Mouse (Mus musculus): ENCODE measurements around the gene Ppp1r15a. TPM values are rescaled to one million over a fixed set of nuclear protein-coding genes. Genes with fewer than 3 reads are reported as not detected.

Gene Ppp1r15a
- polyA plus RNA-seq, 1 experiment from 2014 or later = 12.7 TPM

DNA sequence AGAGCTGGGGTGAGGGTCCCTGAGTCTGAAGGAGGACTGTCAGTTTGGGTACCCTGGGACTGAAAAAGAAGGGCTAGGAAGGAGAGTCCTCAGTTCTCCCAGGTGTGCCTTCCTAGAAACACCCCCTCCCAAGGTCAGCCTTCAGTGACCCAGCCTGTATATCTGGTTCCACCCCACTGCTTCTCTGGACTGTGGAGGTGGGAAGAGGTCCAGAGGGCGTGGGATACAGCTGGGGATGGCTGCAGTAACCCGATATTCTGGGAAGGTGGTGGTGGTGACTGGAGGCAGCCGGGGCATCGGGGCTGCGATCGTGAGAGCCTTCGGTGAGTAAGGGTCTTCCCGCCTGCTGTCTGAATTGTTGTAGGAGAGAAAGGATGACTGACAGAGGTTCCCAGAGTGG, 28.7 kb upstream of the Ppp1r15a start, which contains the start of gene Hsd17b14:
TSS of gene Hsd17b14 (plus strand) at position 150 of the 400 bp plus-strand sequence.
- Histone ChIP-seq H3K9me3 (ENCODE audit: control insufficient read depth, low read depth, low read length) (no peaks in the 10 kb centered on the region), H3K36me3 (ENCODE audit: control insufficient read depth, insufficient read depth, low read length) (no peaks in the 10 kb centered on the region), H3K4me1 (ENCODE audit: control insufficient read depth, insufficient read depth, low read length) (no peaks in the 10 kb centered on the region), H3K4me2 (replicated peaks; ENCODE audit: low read depth, low read length) (no peak within 1 kb of the TSS), H3K9ac (replicated peaks; ENCODE audit: low read depth, low read length) (no peak within 1 kb of the TSS), H3K27ac (ENCODE audit: low read length) (no peak within 1 kb of the TSS), H3K4me3 (ENCODE audit: low read depth, low read length) (no peak within 1 kb of the TSS), H3K27me3 (ENCODE audit: control insufficient read depth, insufficient read depth, low read length) (no peaks in the 10 kb centered on the region)
- ATAC-seq (ENCODE audit: insufficient number of reproducible peaks, insufficient read depth, low FRiP score, low read depth) = no peak
- 33% methylated on average over 8 of the region's 8 CpGs for WGBS

DNA sequence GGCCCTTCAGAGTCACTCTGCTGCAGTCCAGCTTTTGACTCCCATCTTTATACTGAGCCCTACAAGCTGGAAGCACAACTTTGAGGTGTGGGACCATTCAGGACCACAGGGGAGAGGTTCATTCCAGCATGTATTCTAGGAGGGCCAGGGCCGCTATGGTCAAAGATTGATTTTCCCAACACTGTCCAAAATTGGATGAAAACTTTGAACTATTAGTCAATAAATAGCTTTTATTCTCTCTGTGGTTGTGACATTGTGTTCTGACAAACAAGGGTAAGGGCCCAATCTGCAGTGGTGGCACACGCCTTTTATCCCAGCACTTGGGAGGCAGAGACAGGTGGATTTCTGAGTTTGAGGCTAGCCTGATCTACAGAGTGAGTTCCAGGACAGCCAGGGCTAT, 27.9 kb upstream of the Ppp1r15a start:
- WGBS = 91% methylated on average over 2 of the region's 2 CpGs
- H3K36me3 ChIP-seq (ENCODE audit: control insufficient read depth, insufficient read depth, low read length) = no peaks in the 10 kb centered on the region
- H3K27me3 ChIP-seq (ENCODE audit: control insufficient read depth, insufficient read depth, low read length) = no peaks in the 10 kb centered on the region
- H3K4me1 ChIP-seq (ENCODE audit: control insufficient read depth, insufficient read depth, low read length) = no peaks in the 10 kb centered on the region
- H3K9ac ChIP-seq (replicated peaks; ENCODE audit: low read depth, low read length) = no peak overlapping the region
- ATAC-seq (ENCODE audit: insufficient number of reproducible peaks, insufficient read depth, low FRiP score, low read depth) = no peak
- H3K4me2 ChIP-seq (replicated peaks; ENCODE audit: low read depth, low read length) = no peak overlapping the region
- no peak overlapping the region for H3K27ac ChIP-seq (ENCODE audit: low read length)
- H3K4me3 ChIP-seq (ENCODE audit: low read depth, low read length) = no peak overlapping the region
- no peaks in the 10 kb centered on the region for H3K9me3 ChIP-seq (ENCODE audit: control insufficient read depth, low read depth, low read length)

DNA sequence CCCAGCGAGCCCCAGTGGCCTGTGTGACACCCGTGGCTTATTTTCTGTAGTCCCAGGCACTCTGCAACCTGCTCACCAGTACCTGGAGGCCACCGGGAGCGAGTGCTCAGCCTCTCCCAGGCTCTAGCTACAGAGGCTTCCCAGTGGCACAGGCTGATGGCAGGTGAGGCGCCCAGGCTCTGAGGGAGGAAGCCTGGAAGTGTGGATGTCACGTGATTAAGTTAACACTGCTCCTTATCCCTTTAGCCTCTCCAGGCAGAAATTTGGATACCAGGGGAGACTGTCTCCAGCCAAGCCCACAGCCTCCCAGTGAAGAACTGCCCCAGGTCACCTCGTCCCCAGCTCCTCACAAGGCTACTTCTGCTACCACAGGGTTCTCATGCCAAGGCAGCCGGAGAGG, 27.5 kb upstream of the Ppp1r15a start:
- H3K27me3 ChIP-seq (ENCODE audit: control insufficient read depth, insufficient read depth, low read length) = no peaks in the 10 kb centered on the region
- H3K36me3 ChIP-seq (ENCODE audit: control insufficient read depth, insufficient read depth, low read length) = no peaks in the 10 kb centered on the region
- no peaks in the 10 kb centered on the region for H3K9me3 ChIP-seq (ENCODE audit: control insufficient read depth, low read depth, low read length)
- no peak for ATAC-seq (ENCODE audit: insufficient number of reproducible peaks, insufficient read depth, low FRiP score, low read depth)
- H3K27ac ChIP-seq (ENCODE audit: low read length) = no peak overlapping the region
- 55% methylated on average over 8 of the region's 8 CpGs for WGBS
- no peak overlapping the region for H3K9ac ChIP-seq (replicated peaks; ENCODE audit: low read depth, low read length)
- no peaks in the 10 kb centered on the region for H3K4me1 ChIP-seq (ENCODE audit: control insufficient read depth, insufficient read depth, low read length)
- no peak overlapping the region for H3K4me3 ChIP-seq (ENCODE audit: low read depth, low read length)
- H3K4me2 ChIP-seq (replicated peaks; ENCODE audit: low read depth, low read length) = no peak overlapping the region

DNA sequence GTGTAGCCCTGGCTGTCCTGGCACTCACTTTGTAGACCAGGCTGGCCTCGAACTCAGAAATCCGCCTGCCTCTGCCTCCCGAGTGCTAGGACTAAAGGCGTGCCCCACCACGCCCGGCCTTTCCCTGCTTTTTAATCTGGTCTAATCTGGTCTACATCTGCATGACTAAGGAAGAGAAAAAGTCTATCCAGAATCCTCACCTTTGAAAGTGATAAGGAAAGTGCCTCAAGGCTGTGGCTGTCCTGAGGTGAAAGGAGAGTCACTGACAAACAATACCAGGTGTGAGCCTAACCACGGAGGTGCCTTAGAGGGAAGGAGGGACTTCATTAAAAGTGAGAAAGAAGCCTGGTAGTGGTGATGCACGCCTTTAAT, 25.4 kb upstream of the Ppp1r15a start:
- Histone ChIP-seq H3K36me3 (ENCODE audit: control insufficient read depth, insufficient read depth, low read length) (no peaks in the 10 kb centered on the region), H3K4me1 (ENCODE audit: control insufficient read depth, insufficient read depth, low read length) (no peaks in the 10 kb centered on the region), H3K27me3 (ENCODE audit: control insufficient read depth, insufficient read depth, low read length) (no peaks in the 10 kb centered on the region), H3K9ac (replicated peaks; ENCODE audit: low read depth, low read length) (no peak overlapping the region), H3K27ac (ENCODE audit: low read length) (no peak overlapping the region), H3K4me2 (replicated peaks; ENCODE audit: low read depth, low read length) (no peak overlapping the region), H3K4me3 (ENCODE audit: low read depth, low read length) (no peak overlapping the region), H3K9me3 (ENCODE audit: control insufficient read depth, low read depth, low read length) (no peaks in the 10 kb centered on the region)
- 80% methylated on average over 8 of the region's 8 CpGs for WGBS
- no peak for ATAC-seq (ENCODE audit: insufficient number of reproducible peaks, insufficient read depth, low FRiP score, low read depth)

DNA sequence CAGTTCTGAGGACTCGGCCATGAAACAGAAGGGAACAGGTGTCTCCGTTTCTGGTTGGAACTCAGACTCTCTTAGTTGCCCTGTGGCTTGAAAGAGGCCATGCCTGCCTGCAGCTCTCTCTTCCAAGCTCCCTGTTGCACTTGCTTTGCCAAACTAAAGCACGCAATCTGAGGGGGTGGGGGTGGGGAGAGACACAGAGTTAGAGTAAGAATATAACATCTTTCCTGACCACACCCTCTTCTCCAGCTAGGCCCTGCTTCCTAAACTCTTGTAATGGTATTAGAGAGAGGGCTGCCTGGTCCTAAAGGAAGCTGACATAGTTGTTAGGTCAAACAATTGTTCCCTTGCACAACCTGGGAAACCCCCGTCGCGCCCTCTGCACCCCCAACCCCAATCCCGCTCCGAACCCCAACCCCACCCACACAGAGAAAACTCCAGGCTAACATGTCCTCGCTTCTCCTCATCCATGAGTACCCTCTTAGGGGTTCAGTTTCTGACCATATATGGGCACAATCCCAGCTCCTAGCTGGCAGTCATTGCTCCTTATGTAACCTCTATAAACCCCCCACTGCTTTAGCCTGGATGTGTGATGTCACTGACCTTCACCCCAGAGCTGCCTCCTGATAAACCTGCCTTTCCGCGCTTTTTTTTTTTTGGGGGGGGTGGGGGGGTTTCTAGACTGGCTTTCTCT, 24.9 kb upstream of the Ppp1r15a start:
- Histone ChIP-seq H3K36me3 (ENCODE audit: control insufficient read depth, insufficient read depth, low read length) (no peaks in the 10 kb centered on the region), H3K4me2 (replicated peaks; ENCODE audit: low read depth, low read length) (no peak overlapping the region), H3K9ac (replicated peaks; ENCODE audit: low read depth, low read length) (no peak overlapping the region), H3K4me1 (ENCODE audit: control insufficient read depth, insufficient read depth, low read length) (no peaks in the 10 kb centered on the region), H3K9me3 (ENCODE audit: control insufficient read depth, low read depth, low read length) (no peaks in the 10 kb centered on the region), H3K27ac (ENCODE audit: low read length) (no peak overlapping the region), H3K4me3 (ENCODE audit: low read depth, low read length) (no peak overlapping the region), H3K27me3 (ENCODE audit: control insufficient read depth, insufficient read depth, low read length) (no peaks in the 10 kb centered on the region)
- ATAC-seq (ENCODE audit: insufficient number of reproducible peaks, insufficient read depth, low FRiP score, low read depth) = no peak
- WGBS = 76% methylated on average over 11 of the region's 11 CpGs

DNA sequence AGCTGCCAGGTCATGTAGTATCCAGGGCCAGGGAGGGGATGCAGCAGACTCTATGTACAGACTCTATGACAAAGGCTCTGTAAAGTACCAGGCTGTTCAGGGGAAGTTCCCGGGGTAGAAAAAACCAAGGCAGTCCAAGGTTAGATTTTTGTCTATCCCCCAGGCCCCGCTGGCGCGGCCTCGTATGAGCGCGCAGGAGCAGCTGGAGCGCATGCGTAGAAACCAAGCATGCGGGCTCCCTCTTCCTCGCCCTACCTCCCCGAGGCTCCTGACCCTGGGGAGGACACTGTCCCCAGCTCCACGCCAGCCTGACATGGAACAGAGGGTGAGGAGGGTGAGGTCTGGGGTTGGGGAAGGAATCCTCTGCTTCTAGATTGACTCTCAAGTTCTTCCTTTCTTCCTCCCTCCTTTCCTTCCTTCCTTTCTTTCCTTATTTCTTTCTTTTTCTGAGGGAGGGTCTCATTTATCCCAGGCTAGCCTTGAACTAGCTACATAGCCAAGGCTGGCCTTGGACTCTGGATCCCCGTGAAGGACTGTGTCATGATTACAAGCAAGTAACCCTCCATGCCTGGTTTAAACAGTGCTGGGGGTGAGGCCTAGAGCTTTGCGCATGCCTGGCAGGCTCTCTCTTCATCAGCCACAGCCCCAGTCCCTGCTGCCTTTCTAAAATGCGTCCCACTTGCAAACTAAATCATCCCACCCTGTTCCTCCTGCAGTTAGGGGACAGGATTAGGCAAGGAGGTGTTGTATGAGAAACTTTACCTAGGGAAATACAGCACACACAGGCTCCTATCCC, 23.8 kb upstream of the Ppp1r15a start:
- WGBS = 87% methylated on average over 16 of the region's 16 CpGs
- H3K27ac ChIP-seq (ENCODE audit: low read length) = no peak overlapping the region
- H3K9me3 ChIP-seq (ENCODE audit: control insufficient read depth, low read depth, low read length) = no peaks in the 10 kb centered on the region
- H3K4me3 ChIP-seq (ENCODE audit: low read depth, low read length) = no peak overlapping the region
- no peak overlapping the region for H3K9ac ChIP-seq (replicated peaks; ENCODE audit: low read depth, low read length)
- no peaks in the 10 kb centered on the region for H3K36me3 ChIP-seq (ENCODE audit: control insufficient read depth, insufficient read depth, low read length)
- no peaks in the 10 kb centered on the region for H3K4me1 ChIP-seq (ENCODE audit: control insufficient read depth, insufficient read depth, low read length)
- no peaks in the 10 kb centered on the region for H3K27me3 ChIP-seq (ENCODE audit: control insufficient read depth, insufficient read depth, low read length)
- H3K4me2 ChIP-seq (replicated peaks; ENCODE audit: low read depth, low read length) = no peak overlapping the region
- no peak for ATAC-seq (ENCODE audit: insufficient number of reproducible peaks, insufficient read depth, low FRiP score, low read depth)

DNA sequence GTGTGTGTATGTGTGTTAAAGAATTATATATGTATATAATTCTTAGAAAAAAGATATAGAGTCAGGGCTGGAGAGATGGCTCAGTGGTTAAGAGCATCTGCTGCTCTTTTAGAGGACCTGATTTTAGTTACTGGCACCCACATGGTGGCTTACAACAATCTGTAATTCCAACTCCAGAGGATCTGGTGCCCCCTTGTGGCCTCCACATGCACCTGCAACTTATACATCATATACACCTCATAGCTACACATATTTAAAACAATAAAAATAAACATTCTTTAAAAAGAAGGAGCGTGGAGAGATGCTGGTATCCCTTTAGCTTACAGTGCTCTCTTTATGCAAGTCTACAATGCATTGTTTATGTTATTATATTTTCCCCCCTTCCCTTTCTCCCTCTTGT, 18.5 kb upstream of the Ppp1r15a start:
- H3K9ac ChIP-seq (replicated peaks; ENCODE audit: low read depth, low read length) = no peak overlapping the region
- WGBS = 72% methylated on average over 1 of the region's 1 CpGs

DNA sequence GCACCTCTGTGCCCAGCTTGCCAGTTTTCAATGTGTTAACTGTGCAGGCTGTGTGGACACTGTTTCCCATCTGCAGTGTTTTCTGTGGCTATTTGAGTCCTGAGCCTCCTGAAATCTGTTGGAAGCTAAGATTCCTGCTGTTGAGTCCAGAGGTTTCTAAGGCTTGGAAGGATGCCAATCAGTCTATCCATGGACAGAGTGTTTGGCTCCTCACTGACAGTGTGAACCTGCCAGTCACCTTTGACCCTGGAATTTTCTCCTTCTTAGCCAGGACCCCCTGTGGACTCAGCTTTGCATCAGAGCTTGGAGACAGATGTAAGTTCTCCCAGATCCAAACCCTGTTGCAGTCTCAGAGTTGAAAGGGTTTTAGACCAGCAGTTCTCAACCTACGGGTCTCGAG, 14.1 kb upstream of the Ppp1r15a start:
- no peak overlapping the region for H3K4me2 ChIP-seq (replicated peaks; ENCODE audit: low read depth, low read length)
- no peak overlapping the region for H3K9ac ChIP-seq (replicated peaks; ENCODE audit: low read depth, low read length)
- 67% methylated on average over 2 of the region's 2 CpGs for WGBS
- no peaks in the 10 kb centered on the region for H3K36me3 ChIP-seq (ENCODE audit: control insufficient read depth, insufficient read depth, low read length)
- ATAC-seq (ENCODE audit: insufficient number of reproducible peaks, insufficient read depth, low FRiP score, low read depth) = no peak
- H3K27ac ChIP-seq (ENCODE audit: low read length) = no peak overlapping the region
- no peaks in the 10 kb centered on the region for H3K27me3 ChIP-seq (ENCODE audit: control insufficient read depth, insufficient read depth, low read length)
- H3K4me1 ChIP-seq (ENCODE audit: control insufficient read depth, insufficient read depth, low read length) = peaks cover 4% of the 10 kb centered on the region; the same call in 1 of the 2 replicates
- H3K9me3 ChIP-seq (ENCODE audit: control insufficient read depth, low read depth, low read length) = no peaks in the 10 kb centered on the region
- no peak overlapping the region for H3K4me3 ChIP-seq (ENCODE audit: low read depth, low read length)

More for the DNA sequence above, 18.5 kb upstream of the Ppp1r15a start:
- no peak overlapping the region for H3K4me2 ChIP-seq (replicated peaks; ENCODE audit: low read depth, low read length)
- no peaks in the 10 kb centered on the region for H3K36me3 ChIP-seq (ENCODE audit: control insufficient read depth, insufficient read depth, low read length)
- H3K9me3 ChIP-seq (ENCODE audit: control insufficient read depth, low read depth, low read length) = no peaks in the 10 kb centered on the region
- H3K4me3 ChIP-seq (ENCODE audit: low read depth, low read length) = no peak overlapping the region
- no peaks in the 10 kb centered on the region for H3K27me3 ChIP-seq (ENCODE audit: control insufficient read depth, insufficient read depth, low read length)
- no peaks in the 10 kb centered on the region for H3K4me1 ChIP-seq (ENCODE audit: control insufficient read depth, insufficient read depth, low read length)
- no peak for ATAC-seq (ENCODE audit: insufficient number of reproducible peaks, insufficient read depth, low FRiP score, low read depth)
- H3K27ac ChIP-seq (ENCODE audit: low read length) = no peak overlapping the region

Data from stomach, embryonic 14.5 days (tissue).